Mouse (Mus musculus) kidney, embryonic 14.5 days (tissue): ENCODE data around the gene Phf21b. TPM values are rescaled to one million over a fixed set of nuclear protein-coding genes. Genes with fewer than 3 reads are reported as not detected.

ENCODE experiments used
- ATAC-seq: fragments of 200-750 bp; cut with Nextera tagmentation; 2 replicates; pipeline ENCODE4 v1.8.0; 2017; ENCODE audit warnings: moderate number of reproducible peaks, mild to moderate bottlenecking, moderate TSS enrichment, moderate library complexity; ENCODE audit not compliant: low FRiP score, low TSS enrichment
- H3K27ac ChIP-seq: fragments of 300-500 bp; sonication (generic); 2 replicates; pipeline ENCODE4 v1.5.1; 2014; ENCODE audit warnings: low read depth, mild to moderate bottlenecking, low read length, moderate library complexity, mixed read lengths
- H3K27me3 ChIP-seq: fragments of 300-500 bp; sonication (generic); 2 replicates; pipeline ENCODE4 v1.6.1; 2014; ENCODE audit warnings: mild to moderate bottlenecking, low read length; ENCODE audit not compliant: control insufficient read depth, insufficient read depth
- H3K36me3 ChIP-seq: fragments of 300-500 bp; sonication (generic); 2 replicates; pipeline ENCODE4 v1.6.1; 2014; ENCODE audit warnings: low read length, mixed read lengths; ENCODE audit not compliant: control insufficient read depth, insufficient read depth
- H3K4me1 ChIP-seq: fragments of 300-500 bp; sonication (generic); 2 replicates; pipeline ENCODE4 v1.6.1; 2014; ENCODE audit warnings: low read length, mixed read lengths; ENCODE audit not compliant: control insufficient read depth, insufficient read depth
- H3K4me2 ChIP-seq: fragments of 300-500 bp; sonication (generic); replicated peaks from 2 replicates; pipeline ENCODE4 v1.6.1; 2014; ENCODE audit warnings: low read depth, mild to moderate bottlenecking, low read length
- H3K4me3 ChIP-seq: fragments of 300-500 bp; sonication (generic); 2 replicates; pipeline ENCODE4 v1.5.1; 2014; ENCODE audit warnings: mild to moderate bottlenecking, low read length
- H3K9ac ChIP-seq: fragments of 300-500 bp; sonication (generic); 2 replicates; pipeline ENCODE4 v1.6.1; 2014; ENCODE audit warnings: low read depth, mild to moderate bottlenecking, low read length, moderate library complexity
- H3K9me3 ChIP-seq: fragments of 300-500 bp; sonication (generic); 2 replicates; pipeline ENCODE4 v1.6.1; 2016; ENCODE audit warnings: low read length; ENCODE audit not compliant: control insufficient read depth
- WGBS: fragments of 180-500 bp; shearing (Covaris S2); extraction: QIAGEN DNeasy Blood & Tissue Kit; methylation state at CpG from one replicate; pipeline ENCODE4 v1.1.7; 2014; 5-methylcytosine and 5-hydroxymethylcytosine counted together
- polyA plus RNA-seq: library from polyadenylated mRNA; unstranded; fragments of >200 nt; fragmentation: Nextera tagmentation; extraction: Ambion mirVana; gene quantifications from 2 replicates; pipeline ENCODE4 v1.2.1, GENCODE M21; 2014

The Phf21b gene
- polyA plus RNA-seq, 1 experiment from 2014 or later = 1.8 TPM

DNA sequence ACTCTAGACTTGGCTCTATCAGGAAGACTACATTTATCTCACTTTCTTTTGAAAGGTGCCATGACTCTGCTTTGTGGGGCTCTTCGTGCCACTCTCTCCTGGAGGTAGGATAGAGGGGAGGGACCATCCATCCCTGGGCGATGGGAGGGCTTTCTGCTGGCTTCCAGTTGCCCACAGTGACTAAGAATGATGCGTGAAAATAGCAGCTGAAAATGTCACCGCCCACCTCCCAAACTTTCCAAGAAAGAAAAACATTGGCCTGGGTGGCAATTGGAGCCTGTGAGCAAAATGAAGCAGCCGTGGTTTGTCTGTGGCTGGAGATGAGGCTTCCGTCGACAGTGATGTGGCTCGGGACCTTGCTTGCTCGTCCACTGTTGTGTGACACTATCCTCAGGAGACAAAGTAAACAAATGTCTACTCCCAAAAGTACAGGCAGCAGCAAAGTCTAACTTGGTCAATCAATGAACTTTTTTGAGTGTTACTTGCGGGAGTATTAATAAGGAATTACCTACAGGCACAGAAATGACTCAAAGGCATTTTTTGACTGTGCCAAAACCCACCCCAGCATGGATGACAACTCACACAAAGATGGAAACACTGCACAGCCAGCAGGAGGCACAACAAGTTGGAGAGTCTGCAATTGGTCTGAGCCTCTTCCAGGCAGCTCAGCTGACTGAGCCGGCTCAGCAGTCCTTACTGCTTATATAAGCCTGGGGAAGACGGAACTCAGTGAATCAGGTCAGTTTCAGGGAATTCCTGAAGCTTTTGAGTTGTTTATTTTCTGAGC, 21.4 kb upstream of the Phf21b start:
- H3K4me1 ChIP-seq = no peaks in the 10 kb centered on the region
- ATAC-seq = no peak
- H3K4me3 ChIP-seq = no peak overlapping the region
- no peaks in the 10 kb centered on the region for H3K27me3 ChIP-seq
- H3K36me3 ChIP-seq = no peaks in the 10 kb centered on the region
- H3K27ac ChIP-seq = no peak overlapping the region
- H3K9ac ChIP-seq = no peak overlapping the region
- WGBS = 78% methylated on average over 12 of the region's 12 CpGs
- no peaks in the 10 kb centered on the region for H3K9me3 ChIP-seq
- H3K4me2 ChIP-seq = no peak overlapping the region

DNA sequence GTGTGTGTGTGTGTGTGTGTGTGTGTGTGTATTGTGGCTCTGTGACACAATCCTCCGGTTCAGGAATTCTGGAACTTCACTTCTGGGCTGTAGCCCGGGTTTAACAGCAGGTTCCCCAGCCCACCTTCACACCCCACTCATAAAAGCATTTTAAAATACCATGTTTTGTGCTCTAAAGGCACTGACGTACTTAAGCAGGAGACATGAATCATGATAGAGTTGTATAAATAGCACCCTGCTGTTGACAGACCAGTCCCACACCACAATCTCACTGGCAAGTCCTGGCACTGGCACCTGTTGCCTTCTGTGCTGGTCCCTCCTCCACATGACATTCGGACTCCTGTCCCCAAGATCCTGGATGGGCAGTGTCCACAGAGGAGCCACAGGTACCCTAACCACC, 18.0 kb upstream of the Phf21b start:
- Histone ChIP-seq H3K36me3 (no peaks in the 10 kb centered on the region), H3K4me1 (no peaks in the 10 kb centered on the region), H3K27me3 (no peaks in the 10 kb centered on the region), H3K27ac (no peak overlapping the region), H3K4me2 (no peak overlapping the region), H3K9me3 (no peaks in the 10 kb centered on the region), H3K9ac (no peak overlapping the region), H3K4me3 (no peak overlapping the region)
- ATAC-seq = no peak
- 73% methylated on average over 4 of the region's 4 CpGs for WGBS

DNA sequence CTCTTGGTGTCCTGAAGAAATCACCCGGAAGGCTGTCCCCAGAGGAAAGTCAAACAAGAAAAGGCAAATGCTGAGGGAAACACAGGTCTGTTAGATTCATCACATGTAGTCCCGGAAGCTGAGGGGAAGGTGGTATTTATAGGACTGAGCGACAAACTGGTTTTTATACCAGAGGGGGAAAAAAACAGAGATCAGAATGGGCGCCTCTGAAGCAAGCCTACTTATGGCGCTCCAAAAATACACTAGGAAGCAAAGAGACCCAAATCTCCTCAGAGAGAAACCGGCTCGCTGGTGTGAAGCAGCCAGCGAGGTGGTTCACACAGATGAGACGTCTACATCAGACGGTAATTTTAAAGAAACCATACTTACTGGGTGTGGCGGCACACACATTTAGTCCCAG, 17.2 kb upstream of the Phf21b start:
- 91% methylated on average over 11 of the region's 11 CpGs for WGBS
- Histone ChIP-seq H3K4me2 (no peak overlapping the region), H3K27me3 (no peaks in the 10 kb centered on the region), H3K27ac (no peak overlapping the region), H3K9me3 (no peaks in the 10 kb centered on the region), H3K36me3 (no peaks in the 10 kb centered on the region), H3K9ac (no peak overlapping the region), H3K4me3 (no peak overlapping the region), H3K4me1 (no peaks in the 10 kb centered on the region)
- ATAC-seq = no peak

DNA sequence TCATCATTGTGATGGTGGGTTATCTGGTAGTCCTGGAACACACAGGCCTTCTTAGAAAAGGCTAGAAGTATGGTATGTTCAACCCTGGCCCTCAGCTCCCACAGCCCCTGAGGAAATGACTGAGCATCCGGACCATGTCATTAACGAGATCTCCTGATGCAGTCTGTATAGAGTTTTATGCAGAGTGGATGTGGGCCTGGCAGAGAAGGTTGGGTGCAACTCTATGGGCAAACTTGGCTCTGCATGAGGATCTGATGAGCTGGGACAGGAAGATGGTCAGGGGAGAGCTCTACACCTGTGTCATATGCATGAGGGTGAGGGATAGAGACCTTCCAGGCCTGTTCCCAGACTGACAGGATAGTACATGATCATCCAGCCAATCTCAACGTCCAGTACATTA, 16.0 kb upstream of the Phf21b start:
- Histone ChIP-seq H3K4me3 (no peak overlapping the region), H3K9me3 (no peaks in the 10 kb centered on the region), H3K27ac (no peak overlapping the region), H3K4me2 (no peak overlapping the region), H3K36me3 (no peaks in the 10 kb centered on the region), H3K4me1 (no peaks in the 10 kb centered on the region), H3K9ac (no peak overlapping the region), H3K27me3 (no peaks in the 10 kb centered on the region)
- no peak for ATAC-seq
- 83% methylated on average over 3 of the region's 3 CpGs for WGBS

DNA sequence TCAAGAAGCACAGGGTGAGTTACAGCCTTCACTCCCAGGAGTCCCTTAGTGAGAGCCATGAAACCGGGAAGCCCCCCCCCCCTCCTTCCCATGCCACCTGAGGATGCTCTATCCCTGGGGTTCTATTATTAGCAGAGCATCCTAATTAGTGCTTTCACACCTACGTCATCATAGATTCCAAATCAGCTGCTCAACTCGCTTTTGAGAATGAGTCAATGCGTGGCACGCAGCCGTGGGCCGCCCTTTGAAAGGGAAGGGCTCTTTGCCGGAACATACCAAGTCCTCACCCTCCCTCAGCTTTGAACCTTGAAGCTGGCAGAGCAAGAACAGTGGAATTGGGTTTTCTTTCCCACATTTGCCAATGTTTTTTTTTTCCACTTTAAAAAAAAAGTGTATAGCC, 6.1 kb upstream of the Phf21b start:
- no peak overlapping the region for H3K27ac ChIP-seq
- H3K27me3 ChIP-seq = no peaks in the 10 kb centered on the region
- no peak overlapping the region for H3K9ac ChIP-seq
- H3K4me3 ChIP-seq = no peak overlapping the region
- H3K4me2 ChIP-seq = no peak overlapping the region
- WGBS = 90% methylated on average over 8 of the region's 8 CpGs
- H3K4me1 ChIP-seq = peaks cover 4% of the 10 kb centered on the region; the same call in 1 of the 2 replicates
- no peaks in the 10 kb centered on the region for H3K9me3 ChIP-seq
- no peaks in the 10 kb centered on the region for H3K36me3 ChIP-seq
- no peak for ATAC-seq

DNA sequence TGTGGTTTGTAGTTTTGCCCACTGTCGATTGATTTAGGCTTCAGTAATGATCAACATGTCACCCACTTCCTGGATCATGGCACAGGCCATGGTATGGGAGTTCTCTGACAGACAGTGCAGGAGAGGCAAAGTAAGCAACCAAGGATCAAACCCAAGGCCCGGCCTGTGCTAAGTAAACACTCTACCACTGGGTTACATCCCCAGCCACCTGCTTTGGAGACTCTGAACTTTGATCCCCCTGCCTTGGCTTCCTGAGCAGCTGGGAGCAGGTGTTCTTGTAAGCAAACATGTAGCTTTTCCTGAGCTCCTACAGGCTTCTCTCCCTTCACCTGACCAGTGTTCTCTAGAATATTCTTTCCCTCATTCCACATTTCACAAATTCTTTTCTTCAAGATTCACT, 1.8 kb upstream of the Phf21b start:
- peaks cover 18% of the 10 kb centered on the region; the same call in 1 of the 2 replicates for H3K4me1 ChIP-seq
- H3K27ac ChIP-seq = no peak overlapping the region
- no peak overlapping the region for H3K9ac ChIP-seq
- ATAC-seq = no peak
- H3K36me3 ChIP-seq = no peaks in the 10 kb centered on the region
- H3K4me2 ChIP-seq = no peak overlapping the region
- H3K4me3 ChIP-seq = no peak overlapping the region
- no peaks in the 10 kb centered on the region for H3K9me3 ChIP-seq
- peaks cover 9% of the 10 kb centered on the region; the same call in 1 of the 2 replicates for H3K27me3 ChIP-seq
- 70% methylated on average over 2 of the region's 2 CpGs for WGBS

DNA sequence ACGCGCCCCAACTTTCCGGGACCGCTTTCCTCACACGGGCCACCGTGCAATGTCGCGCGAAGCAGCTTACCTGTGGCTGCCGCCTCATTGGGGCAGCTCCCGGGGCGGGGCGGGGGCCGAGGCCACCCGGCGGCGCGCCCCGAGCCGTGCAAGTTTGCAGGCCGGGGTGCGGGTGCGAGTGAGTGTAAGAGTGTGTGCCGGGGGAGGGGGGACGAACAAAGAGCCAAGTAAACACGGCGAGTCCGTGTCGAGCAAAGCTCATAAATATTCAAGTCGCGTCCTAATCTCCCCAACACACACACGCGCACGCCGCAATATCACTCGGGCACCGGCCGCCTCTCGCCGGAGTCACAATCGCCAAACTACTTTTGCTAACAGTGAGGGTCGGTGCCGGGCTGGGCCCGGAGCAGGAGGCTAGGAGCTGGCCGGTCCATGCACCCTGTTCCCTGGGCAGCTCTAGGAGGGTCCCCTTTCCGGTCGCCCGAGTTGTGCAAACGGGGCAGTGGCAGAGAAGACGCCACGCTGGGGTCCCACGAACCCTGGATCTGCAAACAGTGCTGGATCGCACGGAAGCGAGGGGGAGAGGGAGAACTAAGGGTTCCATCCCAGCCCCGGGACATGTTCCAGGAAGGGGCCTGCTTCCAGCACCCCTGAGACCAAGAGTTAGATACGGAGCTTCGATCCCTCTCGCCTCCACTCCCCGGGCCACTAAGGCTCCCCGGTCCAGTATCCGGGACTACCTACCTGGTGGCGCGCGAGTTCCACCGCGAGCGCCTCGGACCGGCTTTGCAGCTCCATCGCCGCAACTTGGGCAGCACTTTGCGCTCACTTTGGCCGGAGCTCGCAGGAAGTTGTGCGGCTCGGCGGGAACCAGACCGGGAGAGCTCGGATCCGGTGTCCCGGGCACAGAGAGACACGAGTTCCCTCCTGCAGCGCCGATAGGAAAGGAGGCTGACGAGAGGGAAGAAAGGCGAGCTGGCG, 638 bp downstream of the Phf21b start:
- Histone ChIP-seq H3K27me3 (peaks cover 9% of the 10 kb centered on the region; the same call in 1 of the 2 replicates), H3K36me3 (no peaks in the 10 kb centered on the region), H3K4me2 (peak overlapping the region; percentile 99), H3K9ac (peak overlapping the region; percentile 79), H3K4me1 (peaks cover 18% of the 10 kb centered on the region), H3K9me3 (no peaks in the 10 kb centered on the region), H3K27ac (peak overlapping the region; percentile 30; the same call in 1 of the 2 replicates), H3K4me3 (peak overlapping the region; percentile 60)
- WGBS = under 1% methylated on average over 87 of the region's 88 CpGs
- peak; percentile 20 for ATAC-seq

DNA sequence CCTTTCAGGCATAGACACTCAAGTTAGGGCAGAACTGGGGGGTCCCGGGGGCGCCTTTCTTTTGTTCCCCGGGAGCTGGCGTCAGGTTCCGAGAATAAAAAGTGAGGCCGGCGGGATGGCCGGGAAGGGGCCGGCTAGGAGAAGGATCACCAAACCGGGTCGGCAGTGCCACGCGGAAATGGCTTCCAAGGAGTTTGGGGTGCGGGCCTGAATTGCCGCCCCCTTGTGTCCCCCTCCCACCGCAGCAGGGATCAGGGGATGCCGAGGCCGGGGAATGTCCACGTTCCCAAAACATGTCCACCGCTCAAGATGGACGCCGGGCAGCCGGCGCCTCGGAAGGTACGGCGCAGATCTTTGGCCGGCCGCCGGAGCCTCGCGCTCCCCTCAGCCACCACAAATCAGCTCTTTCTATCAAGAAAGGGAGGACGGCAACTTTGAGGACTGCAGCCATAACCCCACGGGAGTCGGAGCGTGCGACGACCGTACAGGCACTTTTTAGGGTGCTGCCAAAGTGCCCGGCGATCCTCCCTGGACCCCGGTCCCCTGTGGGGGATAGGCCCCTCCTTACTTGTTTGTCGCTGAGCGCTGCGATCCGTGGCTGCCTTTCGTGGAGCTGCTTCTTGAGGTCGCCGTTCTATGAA, 1.6 kb downstream of the Phf21b start:
- Histone ChIP-seq H3K4me1 (peaks cover 18% of the 10 kb centered on the region), H3K36me3 (no peaks in the 10 kb centered on the region), H3K9me3 (no peaks in the 10 kb centered on the region), H3K4me2 (peak overlapping the region; percentile 99), H3K27ac (no peak overlapping the region), H3K4me3 (peak overlapping the region; percentile 60), H3K27me3 (peaks cover 9% of the 10 kb centered on the region; the same call in 1 of the 2 replicates), H3K9ac (peak overlapping the region; percentile 79; the same call in 1 of the 2 replicates)
- WGBS = under 1% methylated on average over 49 of the region's 49 CpGs
- no peak for ATAC-seq
